Mouse (Mus musculus): Measurements from ENCODE around the gene Mctp1.

- TF ChIP-seq CTCF (IDR thresholded peaks at IDR 0.05) (no peak), EP300 (IDR thresholded peaks at IDR 0.05) (no peak)
Measured at GRCm38 (mm10) chr13:76926851-76927250, 542.5 kb downstream of the Mctp1 start.

All from lung, postnatal 0 days (tissue).